Mouse (Mus musculus) regulatory T cell (primary cell): ENCODE measurements around the gene Setd3.

Experiments
- in situ Hi-C: fragments of 300-600 bp; cut with MboI, MseI; formaldehyde crosslinking; loops from one replicate; pipeline ENCODE4 v1.15.1; 2025; ENCODE audit warnings: high pct_unique_total_duplicates

The Setd3 gene

DNA sequence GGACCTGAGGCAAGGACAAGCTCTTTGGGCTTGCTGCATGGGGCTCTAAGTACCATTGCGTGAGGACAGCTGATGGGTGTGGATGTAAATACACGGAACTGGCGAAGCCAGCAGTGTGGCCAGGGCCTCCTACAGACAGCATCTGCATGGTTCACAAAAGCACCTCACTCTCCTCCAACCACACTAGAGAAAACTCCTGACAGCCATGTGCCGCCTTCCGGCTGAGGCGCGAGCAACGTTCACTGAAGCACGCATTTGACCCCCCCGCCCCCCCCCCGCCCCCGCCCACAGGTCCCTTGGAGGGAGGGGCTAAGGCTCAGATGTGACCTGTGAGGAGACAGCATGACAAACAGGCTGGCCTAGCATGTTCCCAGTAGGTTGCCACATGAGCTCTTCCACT lies 25.9 kb upstream of the Setd3 start:
- in situ Hi-C loops: loop anchor here (5.0 kb wide), 1 partner anchor 97 kb away; no protein-coding TSS in a partner anchor

DNA sequence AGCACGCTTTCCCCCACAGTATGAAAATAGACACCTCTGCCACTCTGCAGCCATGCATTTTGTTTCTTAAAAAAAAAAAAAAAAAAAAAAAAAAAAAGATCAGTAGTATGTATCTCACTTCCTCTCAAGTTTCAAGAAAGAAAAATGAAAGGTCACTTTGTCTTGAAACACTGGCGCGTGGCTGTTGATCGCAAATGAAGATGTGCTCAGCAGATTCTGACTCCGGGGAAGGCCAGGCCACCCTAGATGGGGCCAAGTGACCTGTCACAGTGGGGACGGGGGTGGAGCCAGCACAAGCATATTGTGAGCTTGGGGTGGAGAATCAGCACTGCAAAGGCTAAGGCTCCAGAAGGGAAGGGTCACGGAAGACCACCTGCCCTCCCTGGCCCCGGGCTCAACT lies 24.8 kb upstream of the Setd3 start:
- in situ Hi-C loops: loop anchor here (5.0 kb wide), 1 partner anchor 98 kb away; no protein-coding TSS in a partner anchor

- in situ Hi-C loops: loop anchor here (5.0 kb wide), 1 partner anchor 102 kb away; no protein-coding TSS in a partner anchor
Observed at GRCm38 (mm10) chr12:108200094-108200493, 21.0 kb upstream of the Setd3 start.

GRCm38 (mm10) chr12:108198447-108198846 lies 19.3 kb upstream of the Setd3 start:
- in situ Hi-C loops: loop anchor here (25.0 kb wide), 1 partner anchor 614 kb away; no protein-coding TSS in a partner anchor

DNA sequence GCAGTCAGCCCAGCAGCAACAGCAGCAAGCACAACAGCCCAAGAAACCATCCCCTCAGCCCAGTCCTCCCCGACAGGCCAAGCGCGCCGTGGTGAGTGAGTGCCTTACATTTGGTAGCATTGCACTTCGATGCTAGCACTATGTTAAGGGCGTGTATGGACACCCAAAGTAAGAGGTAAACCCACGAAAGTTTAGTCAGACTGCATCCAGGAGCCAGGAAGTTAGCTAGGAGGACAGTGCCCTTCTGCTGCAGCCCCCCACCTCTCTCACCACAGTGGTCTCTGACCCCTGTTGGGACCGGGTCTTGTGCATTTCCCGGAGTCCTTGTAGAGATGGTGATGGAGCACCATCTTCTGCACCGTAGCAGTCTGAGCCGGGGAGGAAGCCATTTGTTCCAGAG lies 16.6 kb upstream of the Setd3 start:
- in situ Hi-C loops: loop anchor here (25.0 kb wide), 1 partner anchor 617 kb away; no protein-coding TSS in a partner anchor

- in situ Hi-C loops: loop anchor here (25.0 kb wide), 1 partner anchor 618 kb away; no protein-coding TSS in a partner anchor
Observed at GRCm38 (mm10) chr12:108193878-108194277, 14.8 kb upstream of the Setd3 start.

DNA sequence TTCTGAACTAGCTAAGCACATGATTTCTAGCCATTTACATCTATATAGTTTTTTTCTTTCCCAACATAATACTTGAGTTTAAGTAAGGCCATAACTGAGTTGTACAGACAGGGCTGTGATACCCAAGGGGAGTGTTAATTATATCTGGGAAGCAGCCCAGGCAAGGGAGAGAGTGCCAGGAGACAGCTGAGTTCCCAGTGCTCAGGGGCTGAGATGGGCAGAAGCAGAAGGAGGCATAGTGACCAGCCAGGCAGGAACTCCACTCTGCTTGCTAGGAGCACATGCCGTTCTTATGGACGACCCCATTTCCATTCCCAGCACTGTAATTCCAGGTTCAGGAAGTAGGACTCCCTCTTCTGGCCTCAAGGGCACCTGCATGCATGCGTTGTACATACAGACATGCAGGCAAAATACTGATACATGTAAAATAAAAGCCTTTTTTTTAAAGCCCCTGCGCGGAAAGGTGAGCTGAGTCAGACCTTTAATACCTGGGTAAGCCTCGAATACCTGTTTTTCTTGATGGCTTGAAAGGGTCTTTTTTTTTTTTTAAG lies 8.5 kb upstream of the Setd3 start:
- in situ Hi-C loops: loop anchor here (25.0 kb wide), 1 partner anchor 625 kb away; no protein-coding TSS in a partner anchor

DNA sequence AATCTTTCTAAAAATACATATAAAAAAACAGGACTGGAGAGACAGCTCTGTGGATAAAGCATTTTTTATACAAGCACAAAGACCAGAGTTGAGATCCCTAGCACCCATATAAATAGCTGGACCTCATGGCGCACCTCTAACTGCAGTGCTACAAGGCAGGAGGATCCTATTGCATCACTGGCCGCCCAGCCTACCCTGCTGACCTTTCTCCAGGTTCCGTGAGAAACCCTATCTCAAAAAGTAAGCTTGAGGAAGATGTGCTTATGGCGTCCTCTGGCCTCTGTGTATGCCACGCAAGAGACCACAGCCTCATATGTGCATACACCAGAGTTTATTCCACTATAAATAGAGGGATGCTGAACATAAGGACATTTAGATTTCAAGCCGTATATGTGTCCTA lies 2.6 kb upstream of the Setd3 start:
- in situ Hi-C loops: loop anchor here (25.0 kb wide), 1 partner anchor 631 kb away; no protein-coding TSS in a partner anchor

DNA sequence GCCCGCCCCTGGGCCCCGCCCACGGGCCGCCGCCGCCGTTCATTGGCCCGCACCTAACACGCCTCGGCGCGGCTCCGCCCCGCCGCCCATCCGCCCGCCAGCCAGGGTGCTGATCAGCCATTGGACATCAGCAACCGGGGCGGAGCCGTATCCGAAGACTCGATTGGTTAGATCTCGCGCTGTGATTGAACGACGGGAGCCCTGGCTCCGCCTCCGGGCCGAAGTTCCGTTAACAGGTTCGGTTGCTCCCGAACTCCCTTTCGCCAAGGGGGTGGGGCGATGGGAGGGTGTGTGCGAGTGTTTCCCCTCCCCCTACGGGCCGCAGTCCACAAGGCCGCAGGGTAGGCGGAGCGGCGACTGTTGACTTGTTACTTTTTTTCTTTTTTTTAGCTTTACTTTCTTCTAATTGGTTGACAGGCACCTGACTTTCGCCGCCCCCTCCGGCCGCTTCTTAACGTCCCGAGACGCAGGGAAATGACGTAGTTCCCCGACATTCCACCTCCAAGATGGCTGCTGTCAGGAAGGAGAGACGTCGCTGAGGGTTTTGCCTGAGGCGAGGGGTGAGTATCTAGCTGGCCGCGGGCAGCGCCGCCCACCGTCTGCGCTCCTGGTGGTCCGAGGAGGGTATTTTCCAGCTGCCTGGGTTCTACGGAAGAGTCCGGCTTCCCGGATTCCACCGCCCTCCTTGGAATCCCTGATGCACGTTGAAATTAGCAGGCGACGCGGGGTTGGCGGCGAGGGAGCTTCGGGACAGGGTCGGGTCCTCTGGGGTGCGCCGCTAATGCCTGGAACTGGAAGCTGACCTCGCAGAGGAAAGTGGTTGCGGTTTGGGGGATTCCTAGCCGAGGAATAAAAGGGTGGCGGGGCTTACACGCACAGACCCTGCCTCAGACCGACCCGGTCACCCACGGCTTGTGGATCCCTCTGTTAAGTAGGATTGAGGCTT lies 480 bp upstream of the Setd3 start, which contains the start of gene Ccnk:
Ccnk (plus strand) TSS at position 259 of the 946 bp plus-strand sequence.
- in situ Hi-C loops: loop anchor here (25.0 kb wide), 1 partner anchor 633 kb away; no protein-coding TSS in a partner anchor

DNA sequence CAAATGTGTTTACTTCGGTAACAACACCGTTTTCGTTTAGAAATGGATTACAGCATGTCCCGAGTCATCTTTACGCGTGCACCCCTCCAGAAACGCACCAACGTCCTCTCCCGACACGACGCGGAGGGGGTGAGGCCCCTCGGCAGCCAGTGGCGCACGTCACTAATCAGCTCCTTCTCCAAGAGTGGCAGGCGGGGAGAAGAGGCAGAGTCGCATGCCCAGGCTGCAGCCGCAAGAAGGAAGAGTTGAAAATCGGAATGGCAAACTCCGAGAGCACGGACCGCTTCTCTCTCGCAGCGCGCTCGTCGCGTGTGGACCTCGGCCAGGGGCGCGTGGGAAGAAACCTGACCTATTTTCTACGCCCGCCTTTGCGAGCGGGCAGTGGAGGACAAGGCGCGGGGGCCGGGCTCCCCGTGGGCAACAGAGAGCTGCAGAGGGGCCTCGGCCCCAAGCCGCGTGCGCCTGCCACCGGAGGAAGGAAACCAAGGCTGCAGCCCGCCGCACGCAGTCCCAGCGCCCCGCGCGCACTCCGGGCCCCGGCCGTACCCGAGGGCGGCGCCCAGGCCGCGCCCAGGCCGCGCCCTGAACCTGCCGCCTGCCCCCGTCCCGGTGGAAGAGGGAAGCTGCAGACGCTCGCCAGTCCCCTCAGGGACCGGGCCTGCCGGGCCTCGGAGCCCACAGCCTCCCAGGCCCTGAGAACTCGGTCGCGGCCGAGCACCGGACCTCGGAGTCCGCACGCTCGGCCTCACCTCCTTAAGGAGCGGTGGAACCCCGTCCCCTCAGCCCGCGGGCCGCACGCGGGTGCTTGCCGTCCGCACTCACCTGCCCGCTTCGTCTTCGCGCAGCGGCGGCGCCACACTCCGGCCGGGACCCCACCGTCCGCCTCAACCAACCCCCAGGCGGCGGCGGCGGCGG lies 526 bp downstream of the Setd3 start:
- in situ Hi-C loops: loop anchor here (25.0 kb wide), 1 partner anchor 634 kb away; no protein-coding TSS in a partner anchor

DNA sequence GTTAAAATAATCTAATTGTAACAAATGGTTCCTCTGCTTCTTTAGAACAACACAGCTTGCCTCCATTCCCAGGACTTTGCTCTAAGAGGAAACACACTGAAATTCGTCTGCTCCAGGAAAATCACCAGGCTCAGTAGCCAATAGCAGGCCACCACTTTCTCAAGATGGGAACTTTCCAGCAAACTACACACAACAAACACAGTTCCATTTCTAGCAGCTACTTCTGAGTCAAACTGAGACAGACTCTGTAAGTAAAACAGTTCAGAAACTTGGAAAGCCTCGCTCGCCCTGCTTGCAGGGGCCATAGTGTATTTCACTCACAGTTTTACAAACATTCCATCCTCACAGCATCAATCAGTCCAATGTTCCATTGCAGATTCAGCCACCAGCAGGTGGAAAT lies 2.7 kb downstream of the Setd3 start:
- in situ Hi-C loops: loop anchor here (25.0 kb wide), 1 partner anchor 636 kb away; no protein-coding TSS in a partner anchor

DNA sequence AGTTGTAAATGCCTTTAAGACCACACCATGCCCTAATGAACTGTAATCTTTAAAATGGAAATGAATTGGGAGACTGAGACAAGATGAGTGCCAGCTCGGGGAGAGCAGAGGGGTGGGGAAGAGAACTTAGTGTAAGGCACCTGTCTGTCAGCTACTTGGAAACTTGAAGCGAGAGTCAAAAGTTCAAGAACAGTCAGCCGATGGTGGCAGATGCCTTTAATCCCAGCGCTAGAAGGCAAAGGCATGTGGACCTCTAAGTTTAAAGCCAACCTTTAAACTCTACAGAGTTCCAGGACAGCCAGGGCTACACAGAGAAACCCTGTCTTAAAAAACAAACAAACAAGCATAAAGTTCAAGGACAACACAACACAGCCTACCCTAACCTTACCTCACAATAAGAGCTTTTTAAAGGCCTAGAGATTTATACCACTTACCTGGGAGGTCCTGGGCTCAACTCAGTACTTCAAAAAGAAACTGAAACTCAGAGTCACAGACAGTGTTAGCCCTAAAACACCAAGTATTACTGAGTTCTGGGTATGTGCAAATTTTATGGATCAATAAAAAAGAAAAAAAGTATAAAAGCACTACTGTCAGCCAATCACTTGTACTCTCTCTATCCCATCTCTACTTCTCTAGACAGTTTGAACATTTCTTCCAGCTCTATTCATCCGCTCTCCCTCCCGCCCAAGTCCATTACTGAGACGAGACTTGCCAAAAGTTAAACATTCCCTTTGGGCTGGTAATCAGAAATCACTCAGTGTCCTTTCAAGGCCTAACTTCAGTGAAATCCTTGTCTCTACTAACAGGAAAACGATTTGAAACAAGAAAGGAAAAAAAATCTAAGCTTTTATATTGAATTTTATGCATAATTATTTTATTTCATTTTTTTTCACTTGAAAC lies 4.3 kb downstream of the Setd3 start:
- in situ Hi-C loops: loop anchor here (25.0 kb wide), 1 partner anchor 637 kb away; no protein-coding TSS in a partner anchor

- in situ Hi-C loops: no loop called here
Observed at GRCm38 (mm10) chr12:108172639-108173038, 6.5 kb downstream of the Setd3 start.

DNA sequence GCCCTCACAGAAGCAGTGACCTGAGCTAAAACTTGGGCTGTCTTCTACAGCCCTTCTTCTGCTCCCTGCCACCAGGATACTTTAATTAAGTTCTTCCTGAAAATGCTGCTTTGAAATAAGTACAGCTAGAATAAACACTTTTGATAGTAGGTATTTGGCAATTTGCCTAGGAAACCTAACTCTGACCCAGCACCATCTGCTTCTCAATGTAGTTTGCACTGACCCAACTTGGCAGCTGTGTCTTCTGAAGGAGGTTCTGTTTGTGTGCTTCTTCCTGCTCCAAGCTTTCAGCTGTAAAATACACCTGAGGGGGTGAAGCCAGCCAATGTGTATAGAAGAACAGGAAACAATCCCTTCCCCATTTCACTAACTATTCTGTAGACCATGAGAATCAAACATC lies 7.8 kb downstream of the Setd3 start:
- in situ Hi-C loops: no loop called here

DNA sequence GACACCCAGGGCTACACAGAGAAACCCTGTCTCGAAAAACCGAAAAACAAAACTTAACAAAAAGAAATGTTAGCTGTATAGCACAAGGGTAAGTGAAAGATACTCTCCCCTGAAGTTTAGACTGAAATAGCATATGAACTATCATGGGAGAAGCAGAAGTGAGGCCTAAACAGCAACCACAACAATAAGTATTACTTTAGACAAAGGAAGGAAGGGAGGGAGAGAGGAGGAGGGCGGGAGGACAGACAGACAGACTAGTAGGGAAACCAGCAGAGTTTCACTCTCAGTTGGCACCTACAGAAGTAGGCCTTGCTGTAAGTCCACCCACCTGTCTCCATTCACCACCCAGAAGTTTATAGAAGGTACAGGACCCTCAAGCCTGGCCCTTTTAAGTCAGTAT lies 8.6 kb downstream of the Setd3 start:
- in situ Hi-C loops: no loop called here

GRCm38 (mm10) chr12:108168909-108169308 lies 10.2 kb downstream of the Setd3 start:
- in situ Hi-C loops: no loop called here

GRCm38 (mm10) chr12:108163706-108164105 lies 15.4 kb downstream of the Setd3 start:
- in situ Hi-C loops: no loop called here

DNA sequence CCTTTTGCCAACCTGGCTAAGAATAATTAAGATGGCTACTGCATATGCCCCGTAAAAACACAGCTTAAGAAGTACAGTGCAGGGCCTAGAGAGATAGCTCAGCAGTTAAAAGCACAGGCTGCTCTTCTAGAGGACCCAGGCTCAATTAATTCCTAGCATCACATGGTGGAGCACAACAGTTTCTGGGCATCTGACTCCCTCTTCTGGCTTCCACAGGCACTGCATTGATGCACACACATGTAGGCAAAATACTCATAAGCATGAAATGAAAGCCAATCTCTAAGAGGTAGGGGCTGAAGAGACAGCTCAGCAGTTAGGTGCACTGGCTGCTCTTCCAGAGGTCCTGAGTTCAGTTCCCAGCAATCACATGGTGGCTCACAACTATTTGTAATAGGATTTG lies 17.1 kb downstream of the Setd3 start:
- in situ Hi-C loops: no loop called here

GRCm38 (mm10) chr12:108159863-108160262 lies 19.3 kb downstream of the Setd3 start:
- in situ Hi-C loops: no loop called here

DNA sequence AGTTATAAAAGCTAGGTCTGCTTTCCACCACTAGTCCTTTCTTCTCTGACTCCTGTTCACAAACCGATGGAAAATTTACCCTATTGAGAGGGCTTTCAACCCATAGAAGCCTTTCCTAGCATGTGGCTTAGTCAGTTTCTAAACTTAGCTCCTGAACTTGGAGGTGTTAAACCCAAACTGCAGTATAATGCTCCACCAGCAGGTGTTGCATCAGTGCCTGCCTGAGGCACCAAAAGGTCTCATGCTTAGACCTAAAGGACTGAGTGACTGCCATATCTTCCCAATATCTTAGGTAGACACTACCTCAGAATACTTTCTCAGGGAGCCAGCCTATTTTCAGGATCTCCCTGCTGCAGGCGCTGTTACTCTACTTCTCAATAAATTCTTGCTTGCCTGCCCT lies 26.4 kb downstream of the Setd3 start:
- in situ Hi-C loops: no loop called here
